Mouse (Mus musculus) c-Kit-positive CD71-negative TER-119-negative erythroid progenitor cells, embryonic 14.5 days (primary cell): ENCODE measurements around the gene Sigmar1.
"Not testable (repeated sequence)": the region's sequence is repeated elsewhere in the genome, so short reads cannot be mapped to it uniquely, and the experiment has no call there.

ENCODE experiments used
- DNase-seq: peaks from one replicate; pipeline ENCODE4 v3.0.0-alpha.2; 2013; ENCODE audit warnings: low read depth

The Sigmar1 gene

DNA sequence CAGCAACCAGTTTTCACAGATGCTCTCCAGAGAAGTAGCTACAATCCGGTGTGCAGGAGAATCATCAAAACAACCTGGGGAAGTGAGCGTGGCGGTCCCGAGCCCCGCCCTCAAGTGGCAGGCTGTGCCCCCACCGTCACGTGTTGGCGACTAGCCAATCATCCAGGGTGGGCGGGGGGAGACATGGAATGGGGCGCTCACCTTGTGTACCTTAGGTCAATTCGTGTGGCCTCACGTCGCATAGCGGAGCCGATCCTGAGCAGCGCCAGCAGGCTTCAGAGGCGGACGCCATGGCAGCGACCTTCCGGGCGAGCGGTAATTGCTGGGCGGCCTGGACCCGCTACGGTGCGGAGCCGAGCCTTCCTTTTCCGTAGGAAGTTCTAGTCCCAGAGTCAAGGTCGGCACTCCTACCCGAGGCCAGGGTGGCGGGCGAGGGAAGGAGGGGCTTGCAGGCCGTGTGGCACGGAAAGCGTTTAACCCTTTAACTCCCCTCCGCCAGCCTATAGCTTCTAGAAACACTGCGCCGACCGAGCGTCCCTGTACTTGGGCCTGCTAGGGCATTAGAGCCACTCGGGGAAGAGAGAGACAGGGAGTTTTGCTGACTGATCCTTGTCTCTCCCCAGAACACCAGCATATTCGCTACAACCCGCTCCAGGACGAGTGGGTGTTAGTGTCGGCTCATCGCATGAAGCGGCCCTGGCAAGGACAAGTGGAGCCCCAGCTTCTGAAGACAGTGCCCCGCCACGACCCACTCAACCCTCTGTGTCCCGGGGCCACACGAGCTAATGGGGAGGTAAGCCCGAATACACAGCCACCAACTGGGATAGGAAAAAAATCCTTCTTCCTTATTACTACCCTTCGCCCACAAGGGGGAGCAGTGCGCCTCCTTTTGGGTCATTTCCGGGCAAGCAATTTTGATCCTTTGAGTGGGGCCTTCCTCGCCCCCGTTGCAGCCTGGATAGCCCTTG is at the start of gene Sigmar1:
Gene Sigmar1, minus strand, starts transcription at position 820 of the 968 bp plus-strand sequence.
- peak; percentile 83 for DNase-seq

DNA sequence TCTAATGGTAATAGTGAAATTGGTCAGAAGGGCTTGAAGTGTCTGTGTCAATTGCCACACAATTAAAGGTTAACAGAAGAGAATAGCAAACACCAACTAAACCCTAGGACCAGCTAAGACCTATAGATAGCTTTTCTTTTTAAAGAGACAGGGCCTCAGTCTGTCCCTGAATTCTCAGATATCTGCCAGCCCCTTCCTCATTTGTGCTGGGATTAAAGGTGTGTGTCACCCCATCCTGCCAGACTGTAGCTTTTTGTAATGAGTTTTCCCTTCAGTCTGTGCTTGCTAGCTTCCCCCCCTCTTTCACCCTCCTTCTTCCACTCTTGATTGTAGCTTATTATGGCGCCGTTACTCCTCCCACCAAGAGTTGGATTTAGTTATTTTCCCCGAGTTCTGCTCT is 27.2 kb upstream of the Sigmar1 start:
- DNase-seq = not testable (repeated sequence)

DNA sequence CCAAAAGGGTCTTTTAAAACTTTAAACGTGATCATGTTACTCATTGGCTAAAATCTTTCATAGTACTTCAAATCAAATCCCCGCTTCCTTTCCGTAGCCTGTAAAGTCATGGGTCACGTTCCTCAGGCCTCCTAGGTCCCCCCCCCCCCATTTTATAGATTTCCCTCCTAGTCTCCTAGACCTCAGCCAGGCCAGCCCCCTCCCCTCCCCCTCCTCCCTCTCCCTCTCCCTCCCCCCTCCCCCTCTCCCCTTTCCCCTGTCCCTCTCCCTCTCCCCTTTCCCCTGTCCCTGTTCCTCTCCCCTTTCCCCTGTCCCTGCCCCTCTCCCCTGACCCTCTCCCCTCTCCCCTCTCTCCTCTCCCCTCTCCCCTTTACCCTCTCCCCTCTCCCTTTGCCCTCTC is 26.8 kb upstream of the Sigmar1 start:
- DNase-seq = not testable (repeated sequence)

DNA sequence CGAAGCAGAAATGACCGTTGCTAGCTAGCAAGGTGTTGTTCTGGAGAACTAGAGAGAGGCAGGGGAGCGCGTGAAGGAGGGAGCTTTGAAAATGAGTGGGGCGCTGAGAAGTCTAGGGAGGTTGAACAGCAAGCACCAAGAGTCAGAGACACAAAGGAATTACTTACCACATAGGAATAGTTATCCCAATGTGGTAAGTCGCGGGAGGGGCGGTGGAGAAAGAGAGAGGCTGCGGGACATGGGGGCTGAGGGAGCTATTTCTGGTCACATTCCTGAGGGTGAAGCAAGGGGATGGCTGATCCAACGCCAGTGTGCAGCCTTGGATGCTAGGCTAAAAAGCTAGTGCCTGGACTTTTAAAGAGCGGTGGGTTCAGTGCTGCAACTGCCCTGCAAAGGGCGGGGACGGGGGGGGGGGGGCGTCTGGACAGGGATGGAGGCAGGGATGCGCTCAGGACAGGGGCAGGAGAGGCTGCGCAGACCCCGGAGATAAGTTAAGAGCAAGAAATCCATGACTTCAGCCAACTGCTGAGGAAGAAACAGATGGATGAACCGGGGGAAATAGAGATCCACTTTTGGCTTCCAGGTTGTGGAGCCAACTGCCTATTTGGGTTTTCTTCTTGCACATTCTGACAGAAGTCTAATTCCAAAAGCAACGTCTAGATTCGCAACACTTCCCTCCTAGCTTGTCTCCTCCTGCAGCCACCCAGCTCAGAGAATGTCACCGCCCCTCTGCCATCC is 26.0 kb upstream of the Sigmar1 start:
- not testable (repeated sequence) for DNase-seq

DNA sequence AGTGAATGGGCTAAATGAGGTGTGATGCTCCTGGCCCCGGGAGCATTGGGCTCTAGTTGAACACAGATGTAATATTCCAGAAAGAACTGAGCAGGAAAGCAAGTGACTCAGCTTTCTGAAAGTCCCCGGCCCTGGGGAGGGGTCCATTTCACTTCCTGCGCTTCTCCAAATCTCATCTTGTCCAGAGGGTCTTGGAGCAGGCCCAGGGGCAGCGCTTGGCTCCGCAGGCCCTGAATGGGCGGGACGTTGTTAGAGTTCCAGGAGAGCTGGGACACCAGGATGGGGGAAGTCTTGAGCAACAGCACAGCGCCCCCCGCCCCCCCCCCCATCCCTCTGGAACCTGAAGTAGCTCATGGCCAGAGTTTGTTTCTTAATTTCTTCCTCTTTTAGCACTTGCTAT is 25.3 kb upstream of the Sigmar1 start:
- not testable (repeated sequence) for DNase-seq

DNA sequence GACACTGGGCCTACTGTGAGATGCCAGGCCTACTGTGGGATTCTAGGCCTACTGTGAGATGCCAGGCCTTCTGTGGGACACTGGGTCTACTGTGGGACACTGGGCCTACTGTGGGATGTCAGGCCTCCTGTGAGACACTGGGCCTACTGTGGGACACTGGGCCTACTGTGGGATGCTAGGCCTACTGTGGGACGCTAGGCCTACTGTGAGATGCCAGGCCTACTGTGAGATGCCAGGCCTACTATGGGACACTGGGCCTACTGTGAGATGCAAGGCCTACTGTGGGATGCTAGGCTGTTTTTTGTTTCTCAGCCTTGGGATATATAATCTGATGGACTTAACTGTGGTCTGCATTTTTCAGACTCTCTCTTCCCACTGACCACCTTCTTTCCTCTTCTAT is 19.9 kb upstream of the Sigmar1 start:
- not testable (repeated sequence) for DNase-seq

DNA sequence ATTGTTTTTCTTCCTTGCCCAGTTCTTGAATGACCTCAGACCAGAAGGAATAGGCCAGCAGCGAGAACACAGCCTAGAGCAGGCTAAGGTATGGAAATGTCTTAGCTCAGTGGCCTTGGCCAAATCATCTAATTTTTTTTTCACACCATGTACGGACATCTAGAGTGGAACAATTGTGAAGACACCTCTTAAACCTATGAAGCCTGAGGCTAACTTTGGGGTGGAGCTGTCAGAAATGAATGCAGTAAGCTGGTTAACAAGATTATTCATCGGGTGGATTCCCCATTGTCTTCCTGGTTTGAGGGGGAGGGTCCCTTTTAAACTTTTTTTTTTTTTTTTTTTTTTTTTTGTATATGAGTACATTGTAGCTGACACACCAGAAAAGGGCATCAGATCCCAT is 18.5 kb upstream of the Sigmar1 start:
- DNase-seq = not testable (repeated sequence)

DNA sequence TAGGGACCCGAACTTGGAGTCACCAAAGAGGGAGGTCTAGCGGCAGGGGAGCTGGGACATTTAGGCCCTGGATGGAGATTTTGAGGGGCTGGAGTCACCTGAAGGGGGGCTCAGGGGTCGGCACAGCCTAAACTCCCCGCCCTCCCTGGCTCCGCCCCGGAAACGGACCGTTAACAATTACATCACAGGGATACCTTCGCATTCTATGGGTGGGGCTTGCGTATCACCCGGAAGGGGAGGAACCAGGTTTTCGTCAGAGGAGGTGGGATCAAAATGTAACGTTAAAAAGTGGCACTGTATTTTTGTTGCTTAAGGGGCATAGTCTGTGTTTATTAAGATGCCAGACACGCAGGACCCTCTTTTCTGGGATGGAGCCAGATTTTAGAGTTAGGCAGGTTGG is 18.0 kb upstream of the Sigmar1 start, which contains the start of gene Ccl27a:
Gene Ccl27a, minus strand, starts transcription at position 246 of the 400 bp plus-strand sequence.
- DNase-seq = peak; percentile 42

DNA sequence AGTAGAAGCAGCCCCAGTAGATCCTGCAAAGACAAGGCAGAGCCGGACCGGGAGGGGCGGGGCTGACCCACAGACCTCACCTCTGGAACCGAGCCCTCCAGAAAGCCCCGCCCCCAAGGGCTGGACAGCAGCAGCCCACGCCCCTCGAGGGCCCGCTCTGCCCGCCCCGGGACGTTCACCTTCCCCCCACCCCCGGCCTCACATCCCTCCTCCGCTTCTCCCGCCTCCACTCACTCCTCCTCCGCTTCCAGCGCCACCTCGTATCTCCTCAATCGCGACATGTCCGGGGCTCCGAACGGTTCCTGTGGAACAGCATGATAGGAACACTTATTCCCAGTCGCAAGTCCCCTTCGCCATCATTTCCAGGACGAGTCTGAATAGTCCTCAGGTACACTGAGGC is 17.5 kb upstream of the Sigmar1 start:
- DNase-seq = not testable (repeated sequence)

DNA sequence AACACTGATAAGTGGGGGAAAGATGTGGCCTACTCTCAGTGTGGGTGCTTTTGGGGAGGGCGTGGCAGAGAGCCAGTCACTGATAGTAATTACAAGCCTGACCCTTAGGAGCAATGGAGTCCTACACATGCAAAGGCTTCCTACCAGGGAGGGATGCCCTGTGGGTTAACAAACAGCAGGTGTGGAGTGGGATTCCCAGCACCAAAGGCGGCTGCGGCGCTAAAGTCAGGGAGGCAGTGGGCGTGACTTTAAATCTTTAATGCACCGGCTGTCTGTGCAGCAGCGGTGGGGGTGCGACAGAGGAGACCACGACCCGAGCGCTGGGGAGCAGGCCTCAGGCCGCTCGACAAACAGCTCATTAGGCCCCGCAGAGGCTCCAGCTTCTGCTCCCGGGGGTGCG is 17.0 kb upstream of the Sigmar1 start:
- DNase-seq = not testable (repeated sequence)

DNA sequence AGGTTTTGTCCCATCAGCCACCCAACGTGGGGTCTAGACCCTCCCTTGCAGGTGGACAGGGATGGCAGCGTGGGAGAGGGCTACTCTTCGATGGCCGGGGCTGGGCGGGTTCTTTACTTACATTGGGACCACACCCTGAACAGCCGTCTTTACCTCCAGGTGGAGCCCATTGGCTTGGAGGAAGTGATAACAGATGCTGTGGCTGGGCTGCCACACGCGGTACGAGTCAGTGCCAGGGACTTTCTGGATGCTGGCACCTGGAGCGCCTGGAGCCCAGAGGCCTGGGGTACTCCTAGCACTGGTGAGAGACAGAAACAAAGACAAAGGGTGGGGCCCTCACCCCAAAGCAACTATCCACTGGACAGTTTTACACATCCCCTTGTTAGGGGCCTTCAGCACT is 11.3 kb upstream of the Sigmar1 start:
- DNase-seq = not testable (repeated sequence)

DNA sequence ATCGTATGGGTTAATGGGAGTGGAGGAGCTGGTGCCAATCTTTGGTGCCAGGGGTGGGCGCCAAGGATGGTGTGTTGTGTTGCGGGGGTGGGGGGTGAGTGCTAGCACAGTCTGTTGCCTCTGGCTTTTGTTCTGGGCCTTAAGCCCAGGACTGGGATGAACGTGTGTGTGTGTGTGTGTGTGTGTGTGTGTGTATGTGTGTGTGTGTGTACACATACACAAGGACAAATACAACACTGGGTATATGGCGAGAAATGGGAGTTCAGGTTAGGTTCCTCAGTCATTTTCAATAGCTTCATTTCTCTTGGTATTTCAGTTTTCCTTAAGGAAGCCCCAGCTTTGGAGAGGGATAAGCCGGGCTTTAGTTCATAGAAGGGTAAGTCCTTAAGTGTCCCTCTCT is 7.2 kb upstream of the Sigmar1 start:
- DNase-seq = not testable (repeated sequence)

DNA sequence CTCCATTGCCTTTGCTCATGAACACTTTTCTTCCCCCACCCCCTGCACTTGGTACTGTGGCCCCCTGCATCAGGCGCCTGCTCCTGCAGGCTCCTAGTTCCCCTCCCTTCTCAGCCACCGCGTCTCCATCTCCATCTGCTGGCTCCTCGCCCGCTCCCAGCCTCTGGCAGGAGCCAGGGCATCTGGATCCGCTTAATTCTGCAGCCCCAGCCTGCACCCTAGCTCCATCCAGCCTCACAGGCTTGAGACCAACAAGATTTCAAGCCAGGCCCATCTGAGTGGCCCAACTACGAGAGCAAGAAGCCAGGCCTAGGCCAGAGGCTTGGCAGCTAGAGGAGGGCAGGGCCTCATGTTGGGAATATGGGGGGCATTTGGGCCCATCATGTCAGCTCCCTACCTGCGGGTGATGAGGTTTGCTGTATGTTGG is 6.7 kb upstream of the Sigmar1 start:
- DNase-seq = not testable (repeated sequence)

DNA sequence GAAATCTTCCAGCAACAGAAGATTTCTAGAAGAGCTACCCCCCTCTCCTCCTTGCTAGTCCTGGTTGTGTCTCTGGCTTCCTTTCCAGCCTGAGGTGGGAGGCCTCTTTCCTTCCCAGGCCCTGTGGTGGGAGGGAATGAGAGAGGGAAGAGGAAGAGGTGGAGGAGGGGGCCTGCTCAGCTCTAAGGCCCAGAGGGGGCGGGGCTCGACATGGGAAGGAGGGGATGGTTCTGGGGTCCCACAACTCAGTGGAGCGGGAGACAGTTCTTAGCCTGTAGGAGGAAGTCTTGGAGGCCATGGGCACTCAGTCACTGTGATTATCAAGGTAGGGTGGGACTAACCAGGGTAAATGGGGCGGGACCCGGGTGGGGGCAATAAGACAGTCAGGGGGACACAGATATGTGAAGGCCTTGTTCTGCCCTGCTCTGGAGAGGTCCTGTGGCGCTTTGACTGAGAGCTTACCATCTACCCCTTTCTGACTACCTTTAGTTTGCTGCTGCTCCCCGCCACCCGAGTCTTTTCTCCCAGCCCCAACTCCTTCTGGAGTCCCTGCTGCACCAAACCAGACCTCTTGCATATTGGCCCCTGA is 6.2 kb upstream of the Sigmar1 start:
- DNase-seq = no peak

DNA sequence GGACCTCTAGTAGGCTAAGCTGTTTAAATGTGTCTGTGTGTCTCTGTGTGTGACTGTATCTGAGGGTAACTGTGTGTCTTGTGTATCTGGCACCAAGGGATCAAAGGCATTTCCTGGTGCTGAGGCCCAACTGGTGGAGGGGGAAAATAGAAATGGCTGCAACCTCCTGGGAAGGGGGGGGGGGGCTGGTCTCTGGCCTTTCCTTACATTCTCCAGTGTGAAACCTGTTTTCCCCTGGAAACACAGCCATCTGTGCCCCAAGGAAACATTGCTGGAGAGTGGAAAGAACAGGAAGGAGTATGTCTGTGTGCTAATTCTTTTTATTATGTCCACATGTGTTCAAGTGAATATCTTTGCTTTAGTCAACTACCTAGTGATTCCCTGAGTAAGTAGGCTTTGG is 5.7 kb upstream of the Sigmar1 start:
- no peak for DNase-seq

DNA sequence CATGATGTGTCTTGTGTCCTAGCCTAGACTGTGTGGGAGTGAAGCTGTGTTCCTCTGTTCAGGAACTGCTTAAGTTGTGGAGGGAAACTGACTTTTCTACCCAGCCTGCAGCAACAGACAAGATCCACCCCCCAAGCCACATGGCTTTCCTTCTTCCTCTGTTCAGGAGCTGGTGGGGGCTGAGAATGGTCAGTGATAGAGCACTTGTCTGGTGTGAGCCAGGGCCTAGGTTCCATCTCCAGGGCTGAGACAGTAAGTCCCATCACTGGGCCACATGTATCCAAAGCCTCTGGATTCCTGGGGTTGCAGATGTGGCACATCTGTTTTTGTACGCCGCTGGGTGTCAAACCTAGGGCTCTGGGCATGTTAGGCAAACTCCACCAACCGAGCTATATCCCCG is 5.0 kb upstream of the Sigmar1 start:
- no peak for DNase-seq

DNA sequence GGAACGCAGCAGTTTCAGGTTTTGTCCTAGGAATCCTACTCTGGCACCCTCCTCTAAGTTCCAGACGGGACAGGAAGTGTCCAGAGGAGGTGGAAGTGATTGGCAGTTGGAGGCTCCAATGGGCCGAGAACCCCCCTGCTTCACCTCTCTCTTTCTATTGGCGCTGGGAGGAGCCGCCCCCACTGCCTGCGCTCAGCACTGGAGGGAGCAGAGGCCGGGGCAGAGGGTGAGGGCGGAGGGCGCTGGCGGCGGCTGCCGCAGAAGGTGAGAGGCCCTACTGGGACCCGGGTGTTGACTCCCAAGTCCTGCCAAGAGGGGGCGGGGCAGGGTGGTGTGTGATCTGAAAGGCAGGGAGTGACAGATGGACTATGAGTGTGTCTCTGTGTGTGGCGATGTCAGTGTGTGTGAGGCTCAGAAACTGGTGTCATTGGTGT is 4.3 kb upstream of the Sigmar1 start:
- peak; percentile 53 for DNase-seq

DNA sequence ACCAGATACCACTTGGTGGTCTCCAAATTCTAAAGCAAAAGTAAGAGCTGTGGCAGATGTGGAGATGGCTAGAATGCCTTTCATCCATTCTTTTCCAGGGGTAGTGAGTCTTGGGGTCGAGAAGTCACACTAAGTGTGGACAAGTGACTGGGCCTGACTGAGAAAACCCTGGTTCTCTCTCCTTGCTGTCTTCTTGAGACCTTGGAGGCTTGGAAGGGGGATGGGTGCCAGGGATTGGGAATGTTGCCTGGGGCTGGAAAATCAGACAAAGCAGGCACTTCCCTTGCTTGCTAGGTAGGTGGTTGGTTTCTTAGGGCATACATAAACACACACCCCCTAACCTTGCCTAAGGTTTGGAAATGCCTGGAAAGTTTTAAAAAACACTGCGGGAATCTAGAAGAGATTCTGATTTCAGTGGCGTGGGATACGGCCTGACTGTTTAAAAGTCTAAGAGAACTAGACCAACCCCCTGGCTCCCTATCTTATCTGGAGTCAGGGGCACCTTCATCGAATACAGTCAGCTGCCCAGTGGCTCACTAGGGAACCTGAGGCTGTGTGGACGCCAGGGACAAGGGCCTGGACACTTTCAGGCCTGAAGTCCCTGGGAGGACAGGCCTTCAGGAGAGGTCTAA is 3.8 kb upstream of the Sigmar1 start:
- no peak for DNase-seq

DNA sequence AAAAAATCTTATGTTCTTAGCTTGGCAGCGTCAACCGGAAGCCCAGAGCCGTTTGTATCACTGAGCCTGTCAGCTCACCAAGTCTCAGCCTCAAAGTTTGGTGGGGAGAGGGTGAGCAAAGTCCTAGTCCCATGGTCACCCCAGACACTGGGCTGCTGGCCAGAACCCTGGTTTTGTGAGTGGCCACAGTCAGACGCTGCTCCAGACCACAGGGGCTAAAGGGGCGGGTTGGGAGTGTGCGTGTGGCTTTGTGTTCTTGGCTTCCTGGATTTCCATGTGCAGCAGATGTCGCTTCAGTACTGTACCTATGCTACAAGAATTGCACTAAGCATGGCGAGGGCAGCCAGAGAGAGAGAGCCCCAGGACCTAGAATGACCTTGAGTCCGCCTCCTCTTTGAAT is 3.2 kb upstream of the Sigmar1 start:
- no peak for DNase-seq

DNA sequence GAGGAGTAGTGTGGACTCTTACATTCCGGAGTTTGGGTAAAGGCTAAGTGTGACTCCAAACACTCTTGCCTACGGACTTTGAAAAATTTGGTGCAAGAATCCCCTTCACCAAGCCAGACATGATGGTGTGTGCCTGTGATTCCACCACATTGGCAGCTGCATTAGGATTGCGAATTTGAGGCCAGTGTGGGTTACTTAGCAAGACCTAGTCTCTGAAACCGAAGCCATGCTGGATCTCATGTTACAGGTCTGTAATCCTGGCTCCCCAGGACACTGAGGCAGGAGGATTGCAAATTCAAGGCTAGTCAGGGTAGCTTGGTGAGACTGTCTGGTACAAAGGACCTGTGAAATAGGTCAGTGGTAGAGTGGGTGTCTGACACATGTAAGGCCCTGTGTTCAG is 2.7 kb upstream of the Sigmar1 start:
- no peak for DNase-seq

DNA sequence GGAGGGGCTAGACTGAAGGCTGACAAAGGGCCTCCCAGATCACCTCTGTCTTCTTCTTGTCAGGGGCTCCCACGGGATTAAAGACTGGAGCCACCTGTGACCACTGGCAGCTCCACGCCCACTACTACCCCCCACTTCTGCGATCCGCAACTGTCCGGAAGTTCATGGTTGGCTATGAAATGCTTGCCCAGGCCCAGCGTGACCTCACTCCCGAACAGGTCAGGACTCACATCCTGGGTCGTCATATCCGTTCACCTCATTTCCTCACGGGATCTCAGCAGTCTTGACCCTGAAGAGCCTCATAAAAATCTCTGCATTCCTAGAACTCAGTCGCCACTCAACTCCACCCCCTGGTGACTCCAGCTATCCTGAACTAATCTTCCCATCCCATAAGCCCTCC is 2.1 kb upstream of the Sigmar1 start:
- DNase-seq = no peak

DNA sequence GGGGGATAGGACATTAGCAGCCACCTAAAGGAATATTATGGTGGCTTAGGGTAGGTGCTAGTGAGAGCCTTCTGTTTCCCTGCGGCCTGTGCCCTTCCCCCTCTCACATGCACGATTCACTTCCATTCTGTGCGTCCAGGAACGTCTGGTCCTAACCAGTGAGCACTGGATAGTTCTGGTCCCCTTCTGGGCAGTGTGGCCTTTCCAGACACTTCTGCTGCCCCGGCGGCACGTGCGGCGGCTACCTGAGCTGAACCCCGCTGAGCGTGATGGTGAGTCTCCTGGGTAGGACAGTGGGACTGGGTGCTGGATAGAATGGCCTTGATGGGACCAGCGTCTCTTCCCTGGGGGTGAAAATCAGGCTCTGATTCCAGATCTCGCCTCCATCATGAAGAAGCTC is 1.4 kb upstream of the Sigmar1 start:
- no peak for DNase-seq
